Mouse (Mus musculus): ENCODE results near the gene Ttc30a1. TPM values are rescaled to one million over a fixed set of nuclear protein-coding genes. Genes with fewer than 3 reads are reported as not detected.

The Ttc30a1 gene
- polyA plus RNA-seq, 1 experiment, result 1.4 TPM

DNA sequence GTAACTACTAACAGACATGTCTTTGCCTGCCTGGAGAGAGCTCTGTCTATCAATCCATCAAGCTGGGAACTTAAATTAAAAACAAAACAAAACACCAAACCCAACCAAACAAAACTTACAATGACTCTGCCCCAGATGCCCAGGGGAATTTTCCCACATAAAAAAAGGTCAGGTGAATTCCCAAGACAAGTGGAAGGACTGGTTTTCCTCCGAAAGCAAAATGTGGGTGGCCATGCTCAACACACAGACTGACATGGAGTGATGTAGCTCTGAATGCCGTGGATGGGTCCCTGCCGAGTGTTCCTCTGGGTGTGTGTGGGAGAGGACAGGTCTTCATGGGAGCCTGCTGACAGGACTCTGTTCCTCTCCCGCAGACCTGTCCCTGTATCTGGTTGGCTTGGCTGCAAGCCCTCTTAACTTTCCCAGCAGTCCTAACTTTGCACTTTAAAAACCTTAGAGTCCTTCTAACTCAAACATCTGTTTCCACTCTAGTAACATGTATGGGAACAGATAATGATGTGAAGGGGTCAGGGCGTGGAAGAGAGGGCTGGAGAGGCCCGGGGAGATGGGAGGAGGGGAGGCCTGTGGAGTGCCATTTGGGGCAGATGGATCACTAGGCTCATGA is 9.9 kb upstream of the Ttc30a1 start:
- Histone ChIP-seq H3K27ac (ENCODE audit: insufficient read depth, low read length) (no peak overlapping the region), H3K4me3 (ENCODE audit: extremely low read depth, insufficient read depth, insufficient read length) (no peak overlapping the region), H3K36me3 (ENCODE audit: control insufficient read depth, insufficient read depth, low read length) (no peaks in the 10 kb centered on the region), H3K27me3 (ENCODE audit: control insufficient read depth, insufficient read depth, low read length) (no peaks in the 10 kb centered on the region), H3K4me1 (ENCODE audit: control insufficient read depth, insufficient read depth, insufficient read length) (no peaks in the 10 kb centered on the region; the same call in 1 of the 2 replicates)
- no peak for TF ChIP-seq CTCF (IDR thresholded peaks at IDR 0.05; ENCODE audit: extremely low read depth, insufficient read depth, insufficient read length, insufficient replicate concordance)
- WGBS, result 85% methylated on average over 6 of the region's 6 CpGs
- DNase-seq (ENCODE audit: low read depth in 1 of 2, low spot score in 2 of 2), result no peak

DNA sequence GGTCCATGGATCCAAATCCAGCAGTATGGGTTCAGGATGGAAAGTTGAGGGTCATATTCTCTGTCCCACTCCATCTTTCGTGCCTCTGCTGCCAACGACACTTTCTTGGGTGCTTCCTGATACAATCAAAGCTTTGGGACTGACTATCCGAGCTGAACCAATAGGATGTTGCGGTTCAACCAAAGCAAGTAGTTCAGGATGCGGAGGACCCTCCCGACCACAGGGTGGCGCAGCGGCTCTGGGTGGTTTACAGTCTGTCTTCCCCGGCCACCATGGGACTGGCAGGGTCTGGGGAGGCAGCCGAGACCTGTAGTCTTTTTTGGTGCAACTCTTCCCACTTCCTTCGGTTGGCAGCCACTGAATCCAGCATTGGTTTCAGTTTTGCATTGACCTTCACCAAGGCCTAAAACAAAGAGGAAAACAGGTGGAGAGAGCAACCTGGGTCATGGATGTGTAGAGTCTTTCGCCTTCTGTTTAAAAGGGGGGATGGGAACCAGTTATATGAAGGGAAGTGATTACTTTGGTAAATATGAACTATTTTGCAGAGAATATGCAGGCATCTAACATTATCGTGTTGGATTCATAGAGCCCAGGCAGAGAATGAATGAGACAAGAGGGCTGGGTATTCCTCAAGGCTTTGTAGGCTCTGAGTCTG is 9.2 kb upstream of the Ttc30a1 start:
- H3K27ac ChIP-seq (ENCODE audit: insufficient read depth, low read length), result no peak overlapping the region
- H3K4me3 ChIP-seq (ENCODE audit: extremely low read depth, insufficient read depth, insufficient read length), result peak overlapping the region; percentile 10
- peak in 1 of 2 experiments; percentile 41 for DNase-seq (ENCODE audit: low read depth in 1 of 2, low spot score in 2 of 2)
- WGBS, result 40% methylated on average over 13 of the region's 13 CpGs
- H3K4me1 ChIP-seq (ENCODE audit: control insufficient read depth, insufficient read depth, insufficient read length), result no peaks in the 10 kb centered on the region; the same call in 1 of the 2 replicates
- H3K27me3 ChIP-seq (ENCODE audit: control insufficient read depth, insufficient read depth, low read length), result no peaks in the 10 kb centered on the region
- H3K36me3 ChIP-seq (ENCODE audit: control insufficient read depth, insufficient read depth, low read length), result no peaks in the 10 kb centered on the region
- peak; percentile 56; the same call in 1 of the 2 replicates for TF ChIP-seq CTCF (IDR thresholded peaks at IDR 0.05; ENCODE audit: extremely low read depth, insufficient read depth, insufficient read length, insufficient replicate concordance)
- no peak for TF ChIP-seq POLR2A (IDR thresholded peaks at IDR 0.05; ENCODE audit: low read depth, low read length)

DNA sequence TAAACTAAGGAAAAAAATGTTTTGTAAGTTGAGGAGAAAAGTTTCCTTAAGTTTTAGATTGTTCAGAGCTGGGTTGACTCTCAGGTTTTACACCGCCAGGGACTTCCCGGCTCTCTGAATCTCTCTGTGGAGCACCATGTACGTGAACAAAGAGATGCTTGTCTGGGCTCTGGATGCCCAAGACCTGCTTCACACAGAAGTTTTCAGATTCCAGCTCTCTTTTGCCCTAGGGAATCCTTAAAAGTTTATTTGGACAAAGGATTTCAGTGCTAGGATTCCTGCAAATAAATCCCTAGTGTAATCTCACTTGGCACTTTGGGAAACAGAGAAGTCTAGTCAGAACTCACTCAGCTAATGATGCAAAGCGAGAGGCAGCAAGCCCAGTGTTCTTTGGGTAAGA is 7.9 kb upstream of the Ttc30a1 start:
- no peaks in the 10 kb centered on the region for H3K27me3 ChIP-seq (ENCODE audit: control insufficient read depth, insufficient read depth, low read length)
- TF ChIP-seq CTCF (IDR thresholded peaks at IDR 0.05; ENCODE audit: extremely low read depth, insufficient read depth, insufficient read length, insufficient replicate concordance) (no peak), POLR2A (IDR thresholded peaks at IDR 0.05; ENCODE audit: low read depth, low read length) (no peak)
- H3K4me3 ChIP-seq (ENCODE audit: extremely low read depth, insufficient read depth, insufficient read length), result no peak overlapping the region
- H3K36me3 ChIP-seq (ENCODE audit: control insufficient read depth, insufficient read depth, low read length), result no peaks in the 10 kb centered on the region
- no peak for DNase-seq (ENCODE audit: low read depth in 1 of 2, low spot score in 2 of 2)
- H3K27ac ChIP-seq (ENCODE audit: insufficient read depth, low read length), result no peak overlapping the region
- no peaks in the 10 kb centered on the region; the same call in 1 of the 2 replicates for H3K4me1 ChIP-seq (ENCODE audit: control insufficient read depth, insufficient read depth, insufficient read length)
- 93% methylated on average over 4 of the region's 4 CpGs for WGBS

- H3K27me3 ChIP-seq (ENCODE audit: control insufficient read depth, insufficient read depth, low read length), result no peaks in the 10 kb centered on the region
- no peak for DNase-seq (ENCODE audit: low read depth in 1 of 2, low spot score in 2 of 2)
- H3K4me3 ChIP-seq (ENCODE audit: extremely low read depth, insufficient read depth, insufficient read length), result no peak overlapping the region
- TF ChIP-seq POLR2A (IDR thresholded peaks at IDR 0.05; ENCODE audit: low read depth, low read length) (no peak), CTCF (IDR thresholded peaks at IDR 0.05; ENCODE audit: extremely low read depth, insufficient read depth, insufficient read length, insufficient replicate concordance) (no peak)
- no peaks in the 10 kb centered on the region; the same call in 1 of the 2 replicates for H3K4me1 ChIP-seq (ENCODE audit: control insufficient read depth, insufficient read depth, insufficient read length)
- no peak overlapping the region for H3K27ac ChIP-seq (ENCODE audit: insufficient read depth, low read length)
- H3K36me3 ChIP-seq (ENCODE audit: control insufficient read depth, insufficient read depth, low read length), result no peaks in the 10 kb centered on the region
- WGBS, result 74% methylated on average over 7 of the region's 7 CpGs
These were observed 7.1 kb upstream of the Ttc30a1 start for GRCm38 (mm10) chr2:75988779-75989363.

DNA sequence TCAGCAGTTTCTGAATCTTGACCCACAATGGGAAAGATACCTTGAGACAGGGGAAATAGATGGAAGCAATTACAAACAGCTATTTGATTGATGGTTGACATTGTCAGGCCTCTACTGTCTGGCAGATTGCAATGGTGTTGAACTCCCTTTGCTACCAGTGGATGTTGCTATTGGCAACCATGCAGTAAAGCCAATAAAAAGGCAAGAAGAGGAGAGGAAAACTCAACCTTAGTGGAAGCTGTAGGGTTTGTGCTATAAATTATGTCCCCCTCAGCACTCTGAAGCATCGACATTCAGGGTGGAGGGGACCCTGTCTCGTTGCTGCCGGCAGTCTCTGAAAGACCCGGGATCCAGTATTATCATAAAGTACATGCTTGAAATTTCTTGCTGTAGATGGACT is 6.6 kb upstream of the Ttc30a1 start:
- DNase-seq (ENCODE audit: low read depth in 1 of 2, low spot score in 2 of 2), result no peak
- WGBS, result 79% methylated on average over 4 of the region's 4 CpGs

GRCm38 (mm10) chr2:75987739-75988138 is 6.0 kb upstream of the Ttc30a1 start:
- 80% methylated on average over 9 of the region's 9 CpGs for WGBS
- H3K4me1 ChIP-seq (ENCODE audit: control insufficient read depth, insufficient read depth, insufficient read length), result no peaks in the 10 kb centered on the region; the same call in 1 of the 2 replicates
- DNase-seq (ENCODE audit: low read depth in 1 of 2, low spot score in 2 of 2), result no peak
- no peaks in the 10 kb centered on the region for H3K27me3 ChIP-seq (ENCODE audit: control insufficient read depth, insufficient read depth, low read length)
- H3K27ac ChIP-seq (ENCODE audit: insufficient read depth, low read length), result no peak overlapping the region
- H3K36me3 ChIP-seq (ENCODE audit: control insufficient read depth, insufficient read depth, low read length), result no peaks in the 10 kb centered on the region
- H3K4me3 ChIP-seq (ENCODE audit: extremely low read depth, insufficient read depth, insufficient read length), result no peak overlapping the region
- no peak for TF ChIP-seq POLR2A (IDR thresholded peaks at IDR 0.05; ENCODE audit: low read depth, low read length)
- TF ChIP-seq CTCF (IDR thresholded peaks at IDR 0.05; ENCODE audit: extremely low read depth, insufficient read depth, insufficient read length, insufficient replicate concordance), result no peak

More for the DNA sequence above, 6.6 kb upstream of the Ttc30a1 start:
- Histone ChIP-seq H3K4me3 (ENCODE audit: extremely low read depth, insufficient read depth, insufficient read length) (no peak overlapping the region), H3K4me1 (ENCODE audit: control insufficient read depth, insufficient read depth, insufficient read length) (no peaks in the 10 kb centered on the region; the same call in 1 of the 2 replicates), H3K27ac (ENCODE audit: insufficient read depth, low read length) (no peak overlapping the region), H3K36me3 (ENCODE audit: control insufficient read depth, insufficient read depth, low read length) (no peaks in the 10 kb centered on the region), H3K27me3 (ENCODE audit: control insufficient read depth, insufficient read depth, low read length) (no peaks in the 10 kb centered on the region)
- no peak for TF ChIP-seq POLR2A (IDR thresholded peaks at IDR 0.05; ENCODE audit: low read depth, low read length)
- no peak for TF ChIP-seq CTCF (IDR thresholded peaks at IDR 0.05; ENCODE audit: extremely low read depth, insufficient read depth, insufficient read length, insufficient replicate concordance)
